Mouse (Mus musculus): ENCODE results near the gene Cxcl17.
"Not testable (repeated sequence)": the region's sequence is repeated elsewhere in the genome, so short reads cannot be mapped to it uniquely, and the experiment has no call there.

DNA sequence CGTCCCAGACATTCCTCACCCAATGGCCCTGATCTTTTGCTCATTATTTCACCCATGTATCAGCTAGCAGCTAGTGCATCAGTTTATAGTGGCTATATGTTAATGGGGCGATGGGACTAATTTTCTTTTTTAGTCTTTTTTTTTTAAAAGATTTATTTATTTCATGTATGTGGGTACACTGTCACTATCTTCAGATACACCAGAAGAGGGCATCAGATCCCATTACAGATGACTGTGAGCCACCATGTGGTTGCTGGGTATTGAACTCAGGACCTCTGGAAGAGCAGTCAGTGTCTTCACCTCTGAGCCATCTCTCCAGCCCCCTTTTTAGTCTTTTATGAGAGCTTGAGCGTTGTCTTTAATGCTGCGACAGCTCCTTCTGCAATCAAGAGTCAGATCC, 13.7 kb upstream of the Cxcl17 start:
- TF ChIP-seq CTCF (IDR thresholded peaks at IDR 0.05; ENCODE audit: low read depth, low read length); POLR2A (IDR thresholded peaks at IDR 0.05; ENCODE audit: extremely low read depth, insufficient read depth, low read length): not testable (repeated sequence)
